Mouse (Mus musculus) heart, postnatal 14 days (tissue): ENCODE results near the gene Acin1. TPM values are rescaled to one million over a fixed set of nuclear protein-coding genes. Genes with fewer than 3 reads are reported as not detected.

ENCODE experiments used
- microRNA-seq, 2 experiments: library from miRNA; unstranded; fragments of <30 nt; microRNA quantifications; one replicate each; pipeline ENCODE4 v1.2.0; 2021 to 2022
- total RNA-seq, 2 experiments: library from RNA; stranded (reverse); gene quantifications; 2 replicates each; pipeline ENCODE4 v1.2.3; 2021

The Acin1 gene
- total RNA-seq, 2 experiments from 2014 or later: 105 to 106 TPM

Small RNA genes within 50 kb of the gene (microRNA-seq; reads per million reads assigned to microRNA genes)
- 0 reads per million in 2 experiments for gene Mir686
- gene Mir6948: 0.27 to 0.36 reads per million in 2 experiments

Other genes starting within 250 kb of the Acin1 start
- gene Lrp10, start 222.8 kb downstream of the Acin1 start, total RNA-seq: 10 to 100 TPM; 63.2 to 65.6 TPM
- not detected for gene Rem2, start 210.8 kb downstream of the Acin1 start, total RNA-seq
- 10 to 100 TPM; 26.9 to 29.2 TPM for gene Prmt5, start 169.4 kb downstream of the Acin1 start, total RNA-seq
- gene Haus4, start 132.3 kb downstream of the Acin1 start, total RNA-seq: 1 to 10 TPM; 5.2 to 6.1 TPM
- gene Ajuba, start 109.4 kb downstream of the Acin1 start, total RNA-seq: 10 to 100 TPM; 10.2 to 10.7 TPM
- gene 4931414P19Rik, start 80.9 kb downstream of the Acin1 start, total RNA-seq: 1 to 10 TPM; 5.0 to 6.0 TPM
- 100 to 1,000 TPM; 186 to 196 TPM for gene Psmb5, start 68.9 kb downstream of the Acin1 start, total RNA-seq
- gene Psmb11, start 65.5 kb downstream of the Acin1 start, total RNA-seq: 1 to 10 TPM in 1 of 2 experiments, not detected in 1; 1.1 TPM
- not detected for gene Gm17606, start 46.0 kb downstream of the Acin1 start, total RNA-seq
- 1 to 10 TPM; 1.1 to 1.6 TPM for gene Cdh24, start 45.6 kb downstream of the Acin1 start, total RNA-seq
- 10 to 100 TPM; 17.2 to 18.6 TPM for gene 1700123O20Rik, start 715 bp downstream of the Acin1 start, total RNA-seq
- not detected for gene Gm29776, start 11.9 kb upstream of the Acin1 start, total RNA-seq
- not detected for gene Cebpe, start 25.2 kb upstream of the Acin1 start, total RNA-seq
- gene Slc7a8, start 95.0 kb upstream of the Acin1 start, total RNA-seq: 1 to 10 TPM; 3.2 to 3.7 TPM
- not detected for gene Rnf212b, start 127.2 kb upstream of the Acin1 start, total RNA-seq
- gene Homez, start 184.0 kb upstream of the Acin1 start, total RNA-seq: 1 to 10 TPM; 6.7 to 8.6 TPM
- gene Ppp1r3e, start 190.6 kb upstream of the Acin1 start, total RNA-seq: 1 to 10 TPM; 2.8 to 5.2 TPM
- 10 to 100 TPM; 35.1 to 39.2 TPM for gene Bcl2l2, start 196.4 kb upstream of the Acin1 start, total RNA-seq
- 1 to 10 TPM; 4.1 to 8.1 TPM for gene Gm20521, start 196.5 kb upstream of the Acin1 start, total RNA-seq
- gene Pabpn1, start 205.6 kb upstream of the Acin1 start, total RNA-seq: 10 to 100 TPM; 66.9 to 77.6 TPM
- gene Slc22a17, start 226.2 kb upstream of the Acin1 start, total RNA-seq: 1 to 10 TPM; 3.4 to 5.6 TPM
- gene Efs, start 239.2 kb upstream of the Acin1 start, total RNA-seq: 1 to 10 TPM; 4.1 to 4.6 TPM
- gene Il25, start 245.8 kb upstream of the Acin1 start, total RNA-seq: not detected
- under 1 TPM; 0.49 to 0.60 TPM for gene Cmtm5, start 249.3 kb upstream of the Acin1 start, total RNA-seq